Mouse (Mus musculus): ENCODE results near the gene Gp1ba. TPM values are rescaled to one million over a fixed set of nuclear protein-coding genes. Genes with fewer than 3 reads are reported as not detected.

The Gp1ba gene
- total RNA-seq (2012; rRNA removed): 0.98 and 1.6 TPM in 2 replicates
- 1 to 10 TPM in 1 of 2 experiments, not detected in 1; 5.0 TPM for polyA plus RNA-seq (2012; ENCODE audit: insufficient read depth in 1 of 2, insufficient read length in 2 of 2, low read depth in 1 of 2, low replicate concordance in 2 of 2, missing spikeins in 1 of 2)

DNA sequence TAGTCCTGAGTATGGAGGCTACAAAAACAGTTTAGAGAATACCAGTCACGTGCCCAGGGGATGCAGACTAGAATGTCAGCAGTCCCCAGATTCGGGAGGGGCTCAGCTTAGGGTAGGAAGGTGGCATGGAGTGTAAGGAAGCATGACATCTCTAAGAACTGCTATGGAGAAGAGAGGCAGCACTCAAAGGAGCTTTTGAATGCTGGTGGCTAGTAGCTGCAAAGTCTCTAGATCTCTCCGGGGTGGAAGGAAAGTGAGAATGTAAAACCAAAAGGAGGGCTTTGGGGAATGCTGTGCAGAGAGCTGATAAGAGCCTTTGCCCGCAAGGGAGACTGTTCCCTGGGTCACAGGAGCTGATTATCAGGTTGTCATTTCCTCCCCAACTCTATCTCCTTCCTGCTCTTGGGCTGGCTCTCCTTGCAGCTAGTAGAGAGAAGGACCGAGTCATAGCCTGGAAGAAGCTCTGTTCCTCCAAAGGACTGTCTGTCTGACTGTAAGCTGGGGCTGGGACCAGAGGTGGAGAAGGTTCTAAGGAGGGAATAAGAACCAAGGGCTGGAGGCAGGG lies at the start of gene Gp1ba:
Gp1ba (plus strand) TSS at position 409 of the 565 bp plus-strand sequence.
- TF ChIP-seq NRF1 (IDR thresholded peaks at IDR 0.05; ENCODE audit: insufficient read depth, low read depth, low read length, poor library complexity, severe bottlenecking): no peak
- peak; percentile 99 for TF ChIP-seq TCF12 (IDR thresholded peaks at IDR 0.05; ENCODE audit: low read depth, low read length)
- peak; percentile 97 for TF ChIP-seq TAL1 (IDR thresholded peaks at IDR 0.05; ENCODE audit: low read length)
- peak; percentile 91 for TF ChIP-seq USF1 (IDR thresholded peaks at IDR 0.05; ENCODE audit: low read depth, low read length)
- peak; percentile 10; the same call in 1 of the 2 replicates for TF ChIP-seq MAZ (IDR thresholded peaks at IDR 0.05; ENCODE audit: low read depth, low read length)
- TF ChIP-seq MYB (IDR thresholded peaks at IDR 0.05; ENCODE audit: low read depth, low read length): no peak
- peak; percentile 90 for TF ChIP-seq SIN3A (IDR thresholded peaks at IDR 0.05; ENCODE audit: low read length)
- peak; percentile 90 for TF ChIP-seq ETS1 (IDR thresholded peaks at IDR 0.05; ENCODE audit: low read depth, low read length)
- peak; percentile 43 for TF ChIP-seq MYC (IDR thresholded peaks at IDR 0.05; ENCODE audit: low read depth, low read length)
- TF ChIP-seq POLR2AphosphoS2 (IDR thresholded peaks at IDR 0.05; ENCODE audit: low read length): peak; percentile 70; the same call in 1 of the 2 replicates
- TF ChIP-seq ZMIZ1 (IDR thresholded peaks at IDR 0.05; ENCODE audit: low read depth, low read length): peak; percentile 69; the same call in 1 of the 2 replicates
- TF ChIP-seq EP300 (IDR thresholded peaks at IDR 0.05; ENCODE audit: low read depth in 1 of 2, low read length in 2 of 2): peak; percentile 99
- no peak for TF ChIP-seq GABPA (IDR thresholded peaks at IDR 0.05; ENCODE audit: low read depth, low read length)
- peak; percentile 44 to 86; a peak in 2 of 4 replicates for TF ChIP-seq POLR2A (IDR thresholded peaks at IDR 0.05; ENCODE audit: control insufficient read depth in 1 of 2, insufficient read depth in 1 of 2, low read depth in 1 of 2, low read length in 2 of 2, poor library complexity in 1 of 2)
- no peak for TF ChIP-seq HCFC1 (IDR thresholded peaks at IDR 0.05; ENCODE audit: low read depth, low read length)
- no peak for TF ChIP-seq JUND (IDR thresholded peaks at IDR 0.05; ENCODE audit: low read depth, low read length)
- TF ChIP-seq MAX (IDR thresholded peaks at IDR 0.05; ENCODE audit: low read length): peak; percentile 77
- TF ChIP-seq GATA1 (IDR thresholded peaks at IDR 0.05; ENCODE audit: low read depth, low read length): peak; percentile 100
- TF ChIP-seq RCOR1 (IDR thresholded peaks at IDR 0.05; ENCODE audit: low read depth, low read length): peak; percentile 93
- TF ChIP-seq TBP (IDR thresholded peaks at IDR 0.05; ENCODE audit: low read depth, low read length): peak; percentile 91
- TF ChIP-seq BHLHE40 (IDR thresholded peaks at IDR 0.05; ENCODE audit: borderline replicate concordance, low read depth, low read length): peak; percentile 82; the same call in 1 of the 2 replicates
- peak; percentile 49; the same call in 1 of the 2 replicates for TF ChIP-seq MXI1 (IDR thresholded peaks at IDR 0.05; ENCODE audit: low read depth, low read length)
- 0 out of 4 replicates have a peak, but pooled peaks of 1 of the 2 experiments have one; percentile 22 for TF ChIP-seq USF2 (IDR thresholded peaks at IDR 0.05; ENCODE audit: borderline replicate concordance in 1 of 2, insufficient read depth in 1 of 2, low read depth in 1 of 2, low read length in 2 of 2)
- peak; percentile 57 for TF ChIP-seq NELFE (IDR thresholded peaks at IDR 0.05; ENCODE audit: low read depth, low read length)
- Histone ChIP-seq H3K4me3 (ENCODE audit: control insufficient read depth in 1 of 2, insufficient read depth in 1 of 2, low read depth in 2 of 2, low read length in 2 of 2) (peak within 1 kb of the TSS; percentile 8 to 9), H3K27ac (ENCODE audit: control insufficient read depth, low read depth, low read length) (peak within 1 kb of the TSS; percentile 96), H3K27me3 (ENCODE audit: control insufficient read depth in 1 of 2, insufficient read depth in 2 of 2, low read length in 2 of 2) (no peaks in the 10 kb centered on the region), H3K79me2 (ENCODE audit: control insufficient read depth, insufficient read depth, low read length, poor library complexity) (peaks cover 10% of the 10 kb centered on the region; the same call in 1 of the 2 replicates), H3K4me1 (ENCODE audit: control insufficient read depth in 1 of 2, insufficient read depth in 2 of 2, low read length in 2 of 2) (peaks cover 14 to 47% of the 10 kb centered on the region in 2 experiments), H3K9ac (ENCODE audit: control insufficient read depth, low read depth, low read length, poor library complexity, severe bottlenecking) (peak within 1 kb of the TSS; percentile 52), H3K9me3 (replicated peaks; ENCODE audit: insufficient read depth, low read length) (no peaks in the 10 kb centered on the region), H3K36me3 (ENCODE audit: control insufficient read depth in 1 of 2, insufficient read depth in 2 of 2, low read length in 2 of 2) (peaks cover 0 to 41% of the 10 kb centered on the region in 2 experiments; a peak in 2 of 4 replicates)
- DNase-seq (ENCODE audit: low read depth, low spot score): peak; percentile 97
